Mouse (Mus musculus): Measurements from ENCODE around the gene Parvb. TPM values are rescaled to one million over a fixed set of nuclear protein-coding genes. Genes with fewer than 3 reads are reported as not detected.

Parvb gene
- total and polyA plus RNA-seq, 3 experiments = 0.04 to 3.9 TPM; not detected in 1

- H3K36me3 ChIP-seq (replicated peaks) = no peaks in the 10 kb centered on the region
- no peaks in the 10 kb centered on the region for H3K4me1 ChIP-seq (ENCODE audit: insufficient read depth, low read depth, low read length)
- TF ChIP-seq GATA2 (IDR thresholded peaks at IDR 0.05; ENCODE audit: borderline replicate concordance, low read depth, low read length) (no peak), TAL1 (conservative IDR thresholded peaks at IDR 0.05; ENCODE audit: low read depth, low read length) (no peak), CTCF (IDR thresholded peaks at IDR 0.05; ENCODE audit: low read depth, low read length) (no peak), GATA1 (IDR thresholded peaks at IDR 0.05; ENCODE audit: borderline replicate concordance, low read length) (no peak), POLR2AphosphoS5 (IDR thresholded peaks at IDR 0.05; ENCODE audit: insufficient replicate concordance, low read depth, low read length) (no peak)
- no peak for ATAC-seq (ENCODE audit: extremely low read depth, insufficient number of reproducible peaks, low FRiP score, poor library complexity, severe bottlenecking)
- peaks cover 74% of the 10 kb centered on the region for H3K9me3 ChIP-seq (replicated peaks)
- H3K27me3 ChIP-seq (ENCODE audit: insufficient read depth, low read length) = no peaks in the 10 kb centered on the region
- DNase-seq (ENCODE audit: low spot score) = no peak
- H3K4me3 ChIP-seq (ENCODE audit: low read depth, low read length) = no peak overlapping the region
These were observed 3.1 kb downstream of the Parvb start for GRCm38 (mm10) chr15:84234794-84235581.

GRCm38 (mm10) chr15:84235646-84236045, 3.8 kb downstream of the Parvb start:
- Histone ChIP-seq H3K4me3 (ENCODE audit: low read depth, low read length) (no peak overlapping the region), H3K9me3 (replicated peaks) (peaks cover 73% of the 10 kb centered on the region), H3K4me1 (ENCODE audit: insufficient read depth, low read depth, low read length) (no peaks in the 10 kb centered on the region), H3K27me3 (ENCODE audit: insufficient read depth, low read length) (no peaks in the 10 kb centered on the region), H3K36me3 (replicated peaks) (no peaks in the 10 kb centered on the region)
- no peak for TF ChIP-seq POLR2AphosphoS5 (IDR thresholded peaks at IDR 0.05; ENCODE audit: insufficient replicate concordance, low read depth, low read length)
- no peak for TF ChIP-seq GATA2 (IDR thresholded peaks at IDR 0.05; ENCODE audit: borderline replicate concordance, low read depth, low read length)
- no peak for TF ChIP-seq CTCF (IDR thresholded peaks at IDR 0.05; ENCODE audit: low read depth, low read length)
- TF ChIP-seq TAL1 (conservative IDR thresholded peaks at IDR 0.05; ENCODE audit: low read depth, low read length) = no peak
- TF ChIP-seq GATA1 (IDR thresholded peaks at IDR 0.05; ENCODE audit: borderline replicate concordance, low read length) = no peak
- ATAC-seq (ENCODE audit: extremely low read depth, insufficient number of reproducible peaks, low FRiP score, poor library complexity, severe bottlenecking) (no peak), DNase-seq (ENCODE audit: low spot score) (no peak)

GRCm38 (mm10) chr15:84238552-84238951, 6.7 kb downstream of the Parvb start:
- no peak for ATAC-seq (ENCODE audit: extremely low read depth, insufficient number of reproducible peaks, low FRiP score, poor library complexity, severe bottlenecking)
- TF ChIP-seq TAL1 (conservative IDR thresholded peaks at IDR 0.05; ENCODE audit: low read depth, low read length) = no peak
- no peak for TF ChIP-seq POLR2AphosphoS5 (IDR thresholded peaks at IDR 0.05; ENCODE audit: insufficient replicate concordance, low read depth, low read length)
- TF ChIP-seq GATA2 (IDR thresholded peaks at IDR 0.05; ENCODE audit: borderline replicate concordance, low read depth, low read length) = no peak
- no peak for TF ChIP-seq CTCF (IDR thresholded peaks at IDR 0.05; ENCODE audit: low read depth, low read length)
- no peak for TF ChIP-seq GATA1 (IDR thresholded peaks at IDR 0.05; ENCODE audit: borderline replicate concordance, low read length)
- Histone ChIP-seq H3K4me1 (ENCODE audit: insufficient read depth, low read depth, low read length) (no peaks in the 10 kb centered on the region), H3K36me3 (replicated peaks) (no peaks in the 10 kb centered on the region), H3K9me3 (replicated peaks) (peaks cover 62% of the 10 kb centered on the region), H3K27me3 (ENCODE audit: insufficient read depth, low read length) (no peaks in the 10 kb centered on the region), H3K4me3 (ENCODE audit: low read depth, low read length) (no peak overlapping the region)
- DNase-seq (ENCODE audit: low spot score) = no peak

- DNase-seq (ENCODE audit: low spot score) (no peak), ATAC-seq (ENCODE audit: extremely low read depth, insufficient number of reproducible peaks, low FRiP score, poor library complexity, severe bottlenecking) (no peak)
- Histone ChIP-seq H3K36me3 (replicated peaks) (no peaks in the 10 kb centered on the region), H3K4me1 (ENCODE audit: insufficient read depth, low read depth, low read length) (no peaks in the 10 kb centered on the region), H3K9me3 (replicated peaks) (peaks cover 62% of the 10 kb centered on the region), H3K27me3 (ENCODE audit: insufficient read depth, low read length) (no peaks in the 10 kb centered on the region), H3K4me3 (ENCODE audit: low read depth, low read length) (no peak overlapping the region)
- no peak for TF ChIP-seq TAL1 (conservative IDR thresholded peaks at IDR 0.05; ENCODE audit: low read depth, low read length)
These were observed 7.2 kb downstream of the Parvb start for GRCm38 (mm10) chr15:84238991-84239401.

DNA sequence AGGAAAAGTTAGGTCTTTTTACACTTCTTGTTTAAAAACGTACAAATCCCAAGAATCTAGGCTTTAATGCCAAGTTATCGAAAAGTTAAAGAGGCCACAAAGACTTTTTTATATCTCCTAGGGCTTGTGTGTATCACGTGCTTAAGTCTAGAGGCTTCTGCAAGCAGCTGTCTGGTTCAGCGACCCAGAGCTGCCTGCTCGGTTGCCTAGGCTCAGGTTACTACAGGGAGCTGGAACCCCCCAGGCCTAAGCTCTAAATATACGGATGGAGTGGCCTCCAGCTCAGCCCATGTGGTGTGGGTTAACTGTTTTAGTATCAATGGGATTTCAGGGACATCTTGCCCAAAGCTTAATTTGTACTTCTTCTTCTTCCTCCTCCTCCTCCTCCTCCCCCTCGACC, 9.7 kb downstream of the Parvb start:
- no peaks in the 10 kb centered on the region for H3K36me3 ChIP-seq (replicated peaks)
- no peaks in the 10 kb centered on the region for H3K27me3 ChIP-seq (ENCODE audit: insufficient read depth, low read length)
- DNase-seq (ENCODE audit: low spot score) = no peak
- no peak for ATAC-seq (ENCODE audit: extremely low read depth, insufficient number of reproducible peaks, low FRiP score, poor library complexity, severe bottlenecking)
- H3K4me3 ChIP-seq (ENCODE audit: low read depth, low read length) = no peak overlapping the region
- H3K4me1 ChIP-seq (ENCODE audit: insufficient read depth, low read depth, low read length) = no peaks in the 10 kb centered on the region
- H3K9me3 ChIP-seq (replicated peaks) = peaks cover 61% of the 10 kb centered on the region
- TF ChIP-seq CTCF (IDR thresholded peaks at IDR 0.05; ENCODE audit: low read depth, low read length) (no peak), GATA2 (IDR thresholded peaks at IDR 0.05; ENCODE audit: borderline replicate concordance, low read depth, low read length) (no peak), POLR2AphosphoS5 (IDR thresholded peaks at IDR 0.05; ENCODE audit: insufficient replicate concordance, low read depth, low read length) (no peak)

- Histone ChIP-seq H3K4me1 (ENCODE audit: insufficient read depth, low read depth, low read length) (no peaks in the 10 kb centered on the region), H3K36me3 (replicated peaks) (no peaks in the 10 kb centered on the region), H3K4me3 (ENCODE audit: low read depth, low read length) (no peak overlapping the region), H3K9me3 (replicated peaks) (peaks cover 66% of the 10 kb centered on the region), H3K27me3 (ENCODE audit: insufficient read depth, low read length) (no peaks in the 10 kb centered on the region)
- ATAC-seq (ENCODE audit: extremely low read depth, insufficient number of reproducible peaks, low FRiP score, poor library complexity, severe bottlenecking) = no peak
- TF ChIP-seq POLR2AphosphoS5 (IDR thresholded peaks at IDR 0.05; ENCODE audit: insufficient replicate concordance, low read depth, low read length) (no peak), CTCF (IDR thresholded peaks at IDR 0.05; ENCODE audit: low read depth, low read length) (no peak), GATA1 (IDR thresholded peaks at IDR 0.05; ENCODE audit: borderline replicate concordance, low read length) (no peak), GATA2 (IDR thresholded peaks at IDR 0.05; ENCODE audit: borderline replicate concordance, low read depth, low read length) (no peak), TAL1 (conservative IDR thresholded peaks at IDR 0.05; ENCODE audit: low read depth, low read length) (no peak)
- DNase-seq (ENCODE audit: low spot score) = no peak
These were observed 13.3 kb downstream of the Parvb start for GRCm38 (mm10) chr15:84245104-84245503.

All from G1E (cell line).